Mouse (Mus musculus) layer of hippocampus, adult 11-12 months (tissue): ENCODE results near the gene 9030025P20Rik.
"Not testable (repeated sequence)": the region's sequence is repeated elsewhere in the genome, so short reads cannot be mapped to it uniquely, and the experiment has no call there.

Experiments
- DNase-seq: peaks from one replicate; pipeline ENCODE4 v3.0.0; 2022; ENCODE audit warnings: low spot score

9030025P20Rik gene

GRCm38 (mm10) chr17:14978362-14979038 is at the start of gene 9030025P20Rik, which contains the start of gene Gm3417:
TSS of gene 9030025P20Rik (plus strand) at chr17:14978468.
TSS of gene Gm3417 (minus strand) at chr17:14978790.
- not testable (repeated sequence) for DNase-seq

GRCm38 (mm10) chr17:14928631-14929030 is 49.6 kb upstream of the 9030025P20Rik start:
- DNase-seq: no peak

- DNase-seq: no peak
Observed at GRCm38 (mm10) chr17:14930697-14931096, 47.6 kb upstream of the 9030025P20Rik start.

GRCm38 (mm10) chr17:14931469-14931868 is 46.8 kb upstream of the 9030025P20Rik start:
- no peak for DNase-seq

GRCm38 (mm10) chr17:14935280-14935679 is 43.0 kb upstream of the 9030025P20Rik start:
- DNase-seq: not testable (repeated sequence)

- DNase-seq: no peak
Observed at GRCm38 (mm10) chr17:14935841-14936605, 42.2 kb upstream of the 9030025P20Rik start.

- peak; percentile 16 for DNase-seq
Observed at GRCm38 (mm10) chr17:14942181-14942580, 36.1 kb upstream of the 9030025P20Rik start.

GRCm38 (mm10) chr17:14943009-14943728 is 35.1 kb upstream of the 9030025P20Rik start, which contains the start of the genes Wdr27 and 1600012H06Rik:
TSS of gene Wdr27 (minus strand) at chr17:14943158.
TSS of gene 1600012H06Rik (plus strand) at chr17:14943184.
- peak; percentile 98 for DNase-seq

- DNase-seq: no peak
Observed at GRCm38 (mm10) chr17:14943729-14944059, 34.6 kb upstream of the 9030025P20Rik start.

GRCm38 (mm10) chr17:14944551-14944950 is 33.7 kb upstream of the 9030025P20Rik start:
- no peak for DNase-seq

- DNase-seq: no peak
Observed at GRCm38 (mm10) chr17:14949161-14949827, 29.0 kb upstream of the 9030025P20Rik start.

- DNase-seq: no peak
Observed at GRCm38 (mm10) chr17:14953452-14953851, 24.8 kb upstream of the 9030025P20Rik start.

- DNase-seq: no peak
Observed at GRCm38 (mm10) chr17:14958686-14959327, 19.5 kb upstream of the 9030025P20Rik start.

- no peak for DNase-seq
Observed at GRCm38 (mm10) chr17:14959979-14960378, 18.3 kb upstream of the 9030025P20Rik start.

- no peak for DNase-seq
Observed at GRCm38 (mm10) chr17:14960520-14960919, 17.7 kb upstream of the 9030025P20Rik start.

- DNase-seq: not testable (repeated sequence)
Observed at GRCm38 (mm10) chr17:14960951-14961556, 17.2 kb upstream of the 9030025P20Rik start, which contains the start of gene Phf10. TSS of gene Phf10 (minus strand) at chr17:14961273.

- DNase-seq: not testable (repeated sequence)
Observed at GRCm38 (mm10) chr17:14961557-14962154, 16.6 kb upstream of the 9030025P20Rik start.

- DNase-seq: not testable (repeated sequence)
Observed at GRCm38 (mm10) chr17:14968373-14968913, 9.8 kb upstream of the 9030025P20Rik start.

GRCm38 (mm10) chr17:14977718-14978361 is 428 bp upstream of the 9030025P20Rik start:
- not testable (repeated sequence) for DNase-seq
